Mouse (Mus musculus): ENCODE data around the gene Pilra.

DNA sequence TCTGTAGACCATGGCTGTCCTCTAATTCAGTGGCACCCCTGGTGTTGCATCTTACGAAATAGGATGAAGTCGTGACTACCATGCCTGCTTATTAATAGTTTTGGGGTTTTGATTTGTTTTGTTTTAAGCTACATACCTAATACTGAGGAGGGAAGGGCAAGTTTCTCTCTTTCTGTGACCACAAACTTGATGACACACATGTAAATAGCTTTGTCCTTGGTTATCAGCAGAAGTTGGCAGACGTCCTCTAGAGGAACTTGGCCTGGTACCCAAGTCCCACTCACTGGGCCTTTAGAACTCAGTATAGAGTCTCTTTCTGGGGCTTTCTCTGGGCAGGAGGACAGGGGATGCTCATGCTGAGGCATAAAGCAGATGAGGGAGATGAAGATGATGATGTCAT lies 47.3 kb upstream of the Pilra start:
- TF ChIP-seq CTCF (IDR thresholded peaks at IDR 0.05) = no peak
- no peak for TF ChIP-seq EP300 (IDR thresholded peaks at IDR 0.05)
